Mouse (Mus musculus) lung, postnatal 4 days (tissue): ENCODE data around the gene Sh3gl3.
A peak's percentile ranks its signal among the peaks of the same experiment; 100 is the strongest.

Experiments
- DNase-seq, 2 experiments: peaks; one replicate each; pipeline ENCODE4 v3.0.0; 2021

The Sh3gl3 gene

GRCm38 (mm10) chr7:82236152-82236898, 62.7 kb downstream of the Sh3gl3 start:
- peak; percentile 8 to 34 for DNase-seq

GRCm38 (mm10) chr7:82236899-82237162, 63.2 kb downstream of the Sh3gl3 start:
- no peak for DNase-seq

GRCm38 (mm10) chr7:82240424-82241240, 67.0 kb downstream of the Sh3gl3 start:
- no peak for DNase-seq

GRCm38 (mm10) chr7:82244701-82245100, 71.1 kb downstream of the Sh3gl3 start:
- DNase-seq = no peak

GRCm38 (mm10) chr7:82248953-82249695, 75.5 kb downstream of the Sh3gl3 start:
- DNase-seq = no peak

- DNase-seq = no peak
Measured at GRCm38 (mm10) chr7:82253309-82253708, 79.7 kb downstream of the Sh3gl3 start.

GRCm38 (mm10) chr7:82256936-82257335, 83.3 kb downstream of the Sh3gl3 start:
- DNase-seq = no peak

- DNase-seq = no peak
Measured at GRCm38 (mm10) chr7:82257530-82257929, 83.9 kb downstream of the Sh3gl3 start.

- peak; percentile 57 to 65 for DNase-seq
Measured at GRCm38 (mm10) chr7:82260210-82260609, 86.6 kb downstream of the Sh3gl3 start.

GRCm38 (mm10) chr7:82263141-82263540, 89.5 kb downstream of the Sh3gl3 start:
- DNase-seq = peak; percentile 51 to 66

GRCm38 (mm10) chr7:82264119-82264518, 90.5 kb downstream of the Sh3gl3 start:
- DNase-seq = peak; percentile 49 to 54

- no peak for DNase-seq
Measured at GRCm38 (mm10) chr7:82265365-82265764, 91.7 kb downstream of the Sh3gl3 start.

- no peak for DNase-seq
Measured at GRCm38 (mm10) chr7:82269948-82270347, 96.3 kb downstream of the Sh3gl3 start.

GRCm38 (mm10) chr7:82271742-82272141, 98.1 kb downstream of the Sh3gl3 start:
- DNase-seq = no peak

- peak in 1 of 2 experiments; percentile 48 for DNase-seq
Measured at GRCm38 (mm10) chr7:82272875-82273274, 99.2 kb downstream of the Sh3gl3 start.

- peak; percentile 50 to 63 for DNase-seq
Measured at GRCm38 (mm10) chr7:82274011-82274709, 100.5 kb downstream of the Sh3gl3 start.

- DNase-seq = no peak
Measured at GRCm38 (mm10) chr7:82274975-82275374, 101.3 kb downstream of the Sh3gl3 start.

- DNase-seq = no peak
Measured at GRCm38 (mm10) chr7:82275529-82276204, 102.0 kb downstream of the Sh3gl3 start.

- no peak for DNase-seq
Measured at GRCm38 (mm10) chr7:82282011-82282410, 108.4 kb downstream of the Sh3gl3 start.

GRCm38 (mm10) chr7:82282464-82282863, 108.8 kb downstream of the Sh3gl3 start:
- no peak for DNase-seq

GRCm38 (mm10) chr7:82287242-82287641, 113.6 kb downstream of the Sh3gl3 start:
- no peak for DNase-seq

GRCm38 (mm10) chr7:82293441-82293840, 119.8 kb downstream of the Sh3gl3 start:
- DNase-seq = no peak
